Mouse (Mus musculus): Measurements from ENCODE around the gene Trp63.

DNA sequence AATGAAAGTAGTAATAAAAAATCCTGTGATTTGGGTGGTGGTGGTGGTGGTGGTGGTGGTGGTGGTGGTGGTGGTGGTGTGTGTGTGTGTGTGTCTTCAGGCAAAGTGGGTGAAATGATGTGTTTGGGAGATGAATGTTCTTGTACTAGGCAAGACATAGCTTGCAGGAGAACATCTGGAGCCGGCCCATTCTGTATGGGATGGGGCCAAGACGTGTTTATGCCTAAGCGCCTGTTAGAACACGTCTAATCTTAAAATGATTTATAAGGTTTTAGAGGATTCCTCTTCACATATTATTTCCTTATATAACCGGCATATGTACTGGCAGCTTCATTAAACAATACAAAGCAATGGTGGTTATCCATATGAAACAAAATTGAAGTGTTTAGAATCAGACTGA lies 152.2 kb downstream of the Trp63 start:
- no peak for TF ChIP-seq CTCF (IDR thresholded peaks at IDR 0.05)
- TF ChIP-seq EP300 (IDR thresholded peaks at IDR 0.05): no peak

All from lung, postnatal 0 days (tissue).